In genomic region chr9:44069252-44069651, GRCm38 (mm10) we compare ENCODE assay signal across 24 mouse cellular contexts. TPM values are rescaled to one million over a fixed set of nuclear protein-coding genes. Genes with fewer than 3 reads are reported as not detected.
DNase-seq lines count a peak whose midpoint lies in the region; ATAC-seq and TF ChIP-seq lines count a peak whose summit lies in the region.
"Had no signal": no experiment of that assay in that cellular context is flagged by ENCODE, and none has a peak within 500 bp of the region (broad histone marks: within the 10 kb centered on the region; RNA-seq: fewer than 3 reads in every experiment).

No protein-coding gene starts in this region.

- H3K4me1 ChIP-seq in embryonic facial prominence, embryonic 14.5 days (ENCODE audit: control insufficient read depth, insufficient read depth, low read length): peaks cover 25% of the 10 kb centered on the region
- H3K4me1 ChIP-seq in embryonic facial prominence, embryonic 10.5 days: peaks cover 64% of the 10 kb centered on the region
- peaks cover 66% of the 10 kb centered on the region for H3K4me1 ChIP-seq in hindbrain, embryonic 10.5 days (replicated peaks)
- H3K4me1 ChIP-seq in hindbrain, embryonic 16.5 days (ENCODE audit: control insufficient read depth, insufficient read depth, low read depth, low read length): no peaks in the 10 kb centered on the region
- peaks cover 45% of the 10 kb centered on the region for H3K4me1 ChIP-seq in heart, embryonic 11.5 days (ENCODE audit: control insufficient read depth, insufficient read depth, low read length)
- peaks cover 41% of the 10 kb centered on the region for H3K4me1 ChIP-seq in heart, postnatal 0 days (ENCODE audit: control insufficient read depth, insufficient read depth)

- H3K36me3 ChIP-seq in embryonic facial prominence, embryonic 14.5 days (ENCODE audit: control insufficient read depth, insufficient read depth, low read length): no peaks in the 10 kb centered on the region
- no peaks in the 10 kb centered on the region for H3K36me3 ChIP-seq in embryonic facial prominence, embryonic 10.5 days (replicated peaks)
- H3K36me3 ChIP-seq in hindbrain, embryonic 10.5 days: no peaks in the 10 kb centered on the region
- no peaks in the 10 kb centered on the region for H3K36me3 ChIP-seq in hindbrain, embryonic 16.5 days (ENCODE audit: control insufficient read depth, insufficient read depth, low read length)
- H3K36me3 ChIP-seq in heart, embryonic 11.5 days (ENCODE audit: control insufficient read depth, insufficient read depth, low read length): no peaks in the 10 kb centered on the region
- no peaks in the 10 kb centered on the region; the same call in 1 of the 2 replicates for H3K36me3 ChIP-seq in heart, postnatal 0 days (replicated peaks; ENCODE audit: control insufficient read depth, insufficient read depth, low read length)
- H3K36me3 ChIP-seq: midbrain, embryonic 13.5 days; neural tube, embryonic 15.5 days had no signal

- H3K4me2 ChIP-seq in embryonic facial prominence, embryonic 14.5 days (ENCODE audit: low read depth, low read length): no peak overlapping the region
- no peak overlapping the region for H3K4me2 ChIP-seq in hindbrain, embryonic 16.5 days (ENCODE audit: low read length)
- H3K4me2 ChIP-seq in heart, embryonic 11.5 days: peak overlapping the region; percentile 59
- H3K4me2 ChIP-seq in heart, postnatal 0 days (ENCODE audit: low read depth, low read length): peak overlapping the region; percentile 70
- H3K4me2 ChIP-seq: hindbrain, embryonic 14.5 days; lung, embryonic 14.5 days; midbrain, embryonic 13.5 days; neural tube, embryonic 15.5 days had no signal

- H3K27ac ChIP-seq in embryonic facial prominence, embryonic 14.5 days (replicated peaks; ENCODE audit: low read depth, low read length): no peak overlapping the region
- H3K27ac ChIP-seq in embryonic facial prominence, embryonic 10.5 days (replicated peaks): no peak overlapping the region
- H3K27ac ChIP-seq in hindbrain, embryonic 10.5 days: peak overlapping the region; percentile 56; the same call in 1 of the 2 replicates
- no peak overlapping the region for H3K27ac ChIP-seq in hindbrain, embryonic 16.5 days (ENCODE audit: low read depth, low read length)
- peak overlapping the region; percentile 88 for H3K27ac ChIP-seq in heart, embryonic 11.5 days (ENCODE audit: low read depth, low read length)
- peak overlapping the region; percentile 91 for H3K27ac ChIP-seq in heart, postnatal 0 days (ENCODE audit: low read depth)
- no peak overlapping the region for H3K27ac ChIP-seq in layer of hippocampus, adult 2 months
- H3K27ac ChIP-seq: hindbrain, embryonic 14.5 days; midbrain, embryonic 13.5 days; neural tube, embryonic 15.5 days had no signal

- no peak overlapping the region for H3K4me3 ChIP-seq in embryonic facial prominence, embryonic 14.5 days (ENCODE audit: low read depth, low read length)
- no peak overlapping the region for H3K4me3 ChIP-seq in embryonic facial prominence, embryonic 10.5 days
- H3K4me3 ChIP-seq in hindbrain, embryonic 10.5 days: no peak overlapping the region
- no peak overlapping the region for H3K4me3 ChIP-seq in hindbrain, embryonic 16.5 days (ENCODE audit: low read length)
- H3K4me3 ChIP-seq in heart, embryonic 11.5 days (ENCODE audit: low read depth, low read length): peak overlapping the region; percentile 44
- peak overlapping the region; percentile 48 for H3K4me3 ChIP-seq in heart, postnatal 0 days (ENCODE audit: low read depth, low read length)
- H3K4me3 ChIP-seq in layer of hippocampus, adult 2 months: no peak overlapping the region
- H3K4me3 ChIP-seq: erythroblast, embryonic 14.5 days; midbrain, embryonic 13.5 days; neural tube, embryonic 15.5 days had no signal

- 0 out of 2 replicates have a peak overlapping the region, but pooled peaks have one; percentile 6 for H3K9ac ChIP-seq in embryonic facial prominence, embryonic 14.5 days (ENCODE audit: low read depth, low read length)
- no peak overlapping the region for H3K9ac ChIP-seq in hindbrain, embryonic 16.5 days (ENCODE audit: low read depth, low read length)
- H3K9ac ChIP-seq in heart, embryonic 11.5 days (ENCODE audit: low read depth, low read length): peak overlapping the region; percentile 77
- peak overlapping the region; percentile 70 for H3K9ac ChIP-seq in heart, postnatal 0 days (replicated peaks; ENCODE audit: low read depth, low read length)
- H3K9ac ChIP-seq: hindbrain, embryonic 14.5 days; lung, embryonic 14.5 days; midbrain, embryonic 13.5 days; neural tube, embryonic 15.5 days had no signal

- H3K9me3 ChIP-seq in embryonic facial prominence, embryonic 14.5 days (ENCODE audit: control insufficient read depth, low read length): no peaks in the 10 kb centered on the region
- H3K9me3 ChIP-seq in embryonic facial prominence, embryonic 10.5 days: no peaks in the 10 kb centered on the region
- no peaks in the 10 kb centered on the region for H3K9me3 ChIP-seq in hindbrain, embryonic 10.5 days
- no peaks in the 10 kb centered on the region for H3K9me3 ChIP-seq in hindbrain, embryonic 16.5 days (ENCODE audit: control insufficient read depth, low read length)
- no peaks in the 10 kb centered on the region for H3K9me3 ChIP-seq in heart, embryonic 11.5 days (replicated peaks; ENCODE audit: control insufficient read depth, low read length)
- H3K9me3 ChIP-seq in heart, postnatal 0 days (replicated peaks; ENCODE audit: control insufficient read depth, low read length): no peaks in the 10 kb centered on the region
- H3K9me3 ChIP-seq: midbrain, embryonic 13.5 days; neural tube, embryonic 15.5 days had no signal

- no peak for ATAC-seq in embryonic facial prominence, embryonic 14.5 days (ENCODE audit: low read depth)
- ATAC-seq in hindbrain, embryonic 16.5 days: no peak
- no peak for ATAC-seq in heart, embryonic 11.5 days (replicated peaks; ENCODE audit: insufficient number of reproducible peaks, low FRiP score, low TSS enrichment)
- peak; percentile 9; the same call in 1 of the 2 replicates for ATAC-seq in heart, postnatal 0 days (ENCODE audit: insufficient read depth, low read depth)
- ATAC-seq in granulocyte monocyte progenitor cell, adult 5-6 weeks (replicated peaks; ENCODE audit: poor library complexity, severe bottlenecking): no peak
- ATAC-seq: forebrain, embryonic 16.5 days; intestine, embryonic 16.5 days; midbrain, embryonic 13.5 days had no signal

- no peak for TF ChIP-seq CTCF in heart, postnatal 0 days (IDR thresholded peaks at IDR 0.05; ENCODE audit: low read depth)
- no peak for TF ChIP-seq CTCF in layer of hippocampus, adult 2 months (conservative IDR thresholded peaks at IDR 0.05)

- TF ChIP-seq EP300 in heart, postnatal 0 days (IDR thresholded peaks at IDR 0.05; ENCODE audit: low read depth): peak; percentile 61; the same call in 1 of the 2 replicates

- no peaks in the 10 kb centered on the region for H3K27me3 ChIP-seq in embryonic facial prominence, embryonic 14.5 days (replicated peaks; ENCODE audit: control insufficient read depth, insufficient read depth, low read length)
- peaks cover 11% of the 10 kb centered on the region; the same call in 1 of the 2 replicates for H3K27me3 ChIP-seq in embryonic facial prominence, embryonic 10.5 days (replicated peaks; ENCODE audit: low read depth, poor library complexity, severe bottlenecking)
- H3K27me3 ChIP-seq in hindbrain, embryonic 10.5 days (ENCODE audit: insufficient read depth, poor library complexity, severe bottlenecking): peaks cover 31% of the 10 kb centered on the region
- no peaks in the 10 kb centered on the region for H3K27me3 ChIP-seq in hindbrain, embryonic 16.5 days (replicated peaks; ENCODE audit: control insufficient read depth, insufficient read depth, low read length)
- no peaks in the 10 kb centered on the region for H3K27me3 ChIP-seq in heart, embryonic 11.5 days (ENCODE audit: control insufficient read depth, insufficient read depth, low read length)
- H3K27me3 ChIP-seq in heart, postnatal 0 days (ENCODE audit: control insufficient read depth, insufficient read depth, low read length): no peaks in the 10 kb centered on the region

- 11% methylated on average over 7 of the region's 7 CpGs for WGBS in embryonic facial prominence, embryonic 14.5 days
- 12% methylated on average over 7 of the region's 7 CpGs for WGBS in embryonic facial prominence, embryonic 10.5 days
- WGBS in hindbrain, embryonic 10.5 days: 34% methylated on average over 7 of the region's 7 CpGs
- 48% methylated on average over 7 of the region's 7 CpGs for WGBS in hindbrain, embryonic 16.5 days
- 4% methylated on average over 7 of the region's 7 CpGs for WGBS in heart, embryonic 11.5 days (ENCODE audit: insufficient replicate concordance)
- 13% methylated on average over 7 of the region's 7 CpGs for WGBS in heart, postnatal 0 days

- DNase-seq in embryonic facial prominence, embryonic 14.5 days (ENCODE audit: low spot score): no peak
- no peak for DNase-seq in embryonic facial prominence, embryonic 10.5 days (ENCODE audit: low spot score)
- no peak for DNase-seq in hindbrain, embryonic 10.5 days (ENCODE audit: low spot score)
- DNase-seq in heart, postnatal 0 days (ENCODE audit: low spot score): peak; percentile 55
- no peak for DNase-seq in layer of hippocampus, adult 2 months (ENCODE audit: low spot score in 2 of 2)
- DNase-seq: adrenal gland, postnatal 10 days; B cell, adult 2 months; cerebellum, adult 8-10 months; kidney, postnatal 10 days; left cerebral cortex, postnatal 4 days; lung, embryonic 14.5 days; lung, postnatal 4 days; thymus, adult 18-20 months had no signal

RNA-seq across cellular contexts. Expression of gene Usp2, which starts 2.4 kb away (rescaled TPM):
- 22.8 and 39.4 TPM in 2 replicates for polyA plus RNA-seq in embryonic facial prominence, embryonic 14.5 days (2014; fragmentation: Nextera tagmentation; extraction: Ambion mirVana)
- polyA plus RNA-seq in embryonic facial prominence, embryonic 10.5 days (2016; fragmentation: Nextera tagmentation; extraction: Ambion mirVana): 10.7 and 12.0 TPM in 2 replicates
- polyA plus RNA-seq in hindbrain, embryonic 10.5 days (2016; fragmentation: Nextera tagmentation; extraction: Ambion mirVana): 13.5 and 14.3 TPM in 2 replicates
- 12.8 and 18.6 TPM in 2 replicates for polyA plus RNA-seq in hindbrain, embryonic 16.5 days (2015; fragmentation: Nextera tagmentation; extraction: Ambion mirVana)
- polyA plus RNA-seq in heart, embryonic 11.5 days (2014; fragmentation: Nextera tagmentation; extraction: Ambion mirVana): 51.3 and 53.8 TPM in 2 replicates
- 44.9 and 48.6 TPM in 2 replicates for total RNA-seq in heart, postnatal 0 days (2014; rRNA removed; ENCODE audit: low replicate concordance)
- polyA plus RNA-seq in heart, postnatal 0 days (2015; fragmentation: Nextera tagmentation; extraction: Ambion mirVana): 114 and 121 TPM in 2 replicates
- 10 to 100 TPM; 79.2 to 82.4 TPM for total RNA-seq in layer of hippocampus, adult 2 months (2021)
- 3.6 and 12.0 TPM in 2 replicates for total RNA-seq in granulocyte monocyte progenitor cell, adult 5-6 weeks (2014; fragmentation: Nextera tagmentation)
- 1.2 and 3.1 TPM in 2 replicates for total RNA-seq in granulocyte monocyte progenitor cell, adult 5-6 weeks (2017)
- polyA plus RNA-seq: erythroblast, embryonic 14.5 days had no signal

RNA-seq across cellular contexts. Expression of gene Thy1, which starts 26.1 kb away (rescaled TPM):
- 11.4 and 19.6 TPM in 2 replicates for polyA plus RNA-seq in embryonic facial prominence, embryonic 14.5 days (2014; fragmentation: Nextera tagmentation; extraction: Ambion mirVana)
- 0.39 and 0.41 TPM in 2 replicates for polyA plus RNA-seq in embryonic facial prominence, embryonic 10.5 days (2016; fragmentation: Nextera tagmentation; extraction: Ambion mirVana)
- polyA plus RNA-seq in hindbrain, embryonic 10.5 days (2016; fragmentation: Nextera tagmentation; extraction: Ambion mirVana): 0.14 TPM in 1 of 2 replicates, not detected in the other
- polyA plus RNA-seq in hindbrain, embryonic 16.5 days (2015; fragmentation: Nextera tagmentation; extraction: Ambion mirVana): 10.2 and 18.7 TPM in 2 replicates
- 0.86 and 0.90 TPM in 2 replicates for polyA plus RNA-seq in heart, embryonic 11.5 days (2014; fragmentation: Nextera tagmentation; extraction: Ambion mirVana)
- 6.3 and 12.5 TPM in 2 replicates for total RNA-seq in heart, postnatal 0 days (2014; rRNA removed; ENCODE audit: low replicate concordance)
- 3.6 and 4.4 TPM in 2 replicates for polyA plus RNA-seq in heart, postnatal 0 days (2015; fragmentation: Nextera tagmentation; extraction: Ambion mirVana)
- total RNA-seq in layer of hippocampus, adult 2 months (2021): 100 to 1,000 TPM; 854 to 892 TPM
- total RNA-seq in granulocyte monocyte progenitor cell, adult 5-6 weeks (2014; fragmentation: Nextera tagmentation): 3.3 TPM in 1 of 2 replicates, not detected in the other
- not detected in 2 replicates for total RNA-seq in granulocyte monocyte progenitor cell, adult 5-6 weeks (2017)
- polyA plus RNA-seq: erythroblast, embryonic 14.5 days had no signal

RNA-seq across cellular contexts. Expression of gene Mfrp, which starts 32.3 kb away (rescaled TPM):
- not detected in 2 replicates for polyA plus RNA-seq in embryonic facial prominence, embryonic 14.5 days (2014; fragmentation: Nextera tagmentation; extraction: Ambion mirVana)
- 0.09 and 0.12 TPM in 2 replicates for polyA plus RNA-seq in embryonic facial prominence, embryonic 10.5 days (2016; fragmentation: Nextera tagmentation; extraction: Ambion mirVana)
- 0.14 and 0.30 TPM in 2 replicates for polyA plus RNA-seq in hindbrain, embryonic 10.5 days (2016; fragmentation: Nextera tagmentation; extraction: Ambion mirVana)
- polyA plus RNA-seq in hindbrain, embryonic 16.5 days (2015; fragmentation: Nextera tagmentation; extraction: Ambion mirVana): 0.20 and 0.31 TPM in 2 replicates
- 0.16 TPM in 1 of 2 replicates, not detected in the other for polyA plus RNA-seq in heart, embryonic 11.5 days (2014; fragmentation: Nextera tagmentation; extraction: Ambion mirVana)
- not detected in 2 replicates for total RNA-seq in heart, postnatal 0 days (2014; rRNA removed; ENCODE audit: low replicate concordance)
- not detected in 2 replicates for polyA plus RNA-seq in heart, postnatal 0 days (2015; fragmentation: Nextera tagmentation; extraction: Ambion mirVana)
- 1 to 10 TPM in 1 of 2 experiments, not detected in 1; 1.3 TPM for total RNA-seq in layer of hippocampus, adult 2 months (2021)
- not detected in 2 replicates for total RNA-seq in granulocyte monocyte progenitor cell, adult 5-6 weeks (2014; fragmentation: Nextera tagmentation)
- total RNA-seq in granulocyte monocyte progenitor cell, adult 5-6 weeks (2017): 0.15 TPM in 1 of 2 replicates, not detected in the other
- total RNA-seq: gastrocnemius, adult 8-10 months; left cerebral cortex, postnatal 4 days; liver, adult 2 months had no signal
- polyA plus RNA-seq: erythroblast, embryonic 14.5 days; forebrain, embryonic 16.5 days; liver, adult 2 months had no signal

RNA-seq across cellular contexts. Expression of gene C1qtnf5, which starts 37.8 kb away (rescaled TPM):
- polyA plus RNA-seq in embryonic facial prominence, embryonic 14.5 days (2014; fragmentation: Nextera tagmentation; extraction: Ambion mirVana): 4.8 and 5.2 TPM in 2 replicates
- 0.27 and 0.75 TPM in 2 replicates for polyA plus RNA-seq in embryonic facial prominence, embryonic 10.5 days (2016; fragmentation: Nextera tagmentation; extraction: Ambion mirVana)
- polyA plus RNA-seq in hindbrain, embryonic 10.5 days (2016; fragmentation: Nextera tagmentation; extraction: Ambion mirVana): 0.31 and 1.1 TPM in 2 replicates
- polyA plus RNA-seq in hindbrain, embryonic 16.5 days (2015; fragmentation: Nextera tagmentation; extraction: Ambion mirVana): 8.5 and 9.5 TPM in 2 replicates
- polyA plus RNA-seq in heart, embryonic 11.5 days (2014; fragmentation: Nextera tagmentation; extraction: Ambion mirVana): 0.43 and 1.2 TPM in 2 replicates
- 9.0 TPM in 2 replicates for total RNA-seq in heart, postnatal 0 days (2014; rRNA removed; ENCODE audit: low replicate concordance)
- polyA plus RNA-seq in heart, postnatal 0 days (2015; fragmentation: Nextera tagmentation; extraction: Ambion mirVana): 4.1 and 4.5 TPM in 2 replicates
- total RNA-seq in layer of hippocampus, adult 2 months (2021): 10 to 100 TPM; 12.3 to 14.4 TPM
- total RNA-seq in granulocyte monocyte progenitor cell, adult 5-6 weeks (2014; fragmentation: Nextera tagmentation): not detected in 2 replicates
- total RNA-seq in granulocyte monocyte progenitor cell, adult 5-6 weeks (2017): not detected in 2 replicates

RNA-seq across cellular contexts. Expression of gene Gm49380, which starts 44.0 kb away (rescaled TPM):
- polyA plus RNA-seq in embryonic facial prominence, embryonic 14.5 days (2014; fragmentation: Nextera tagmentation; extraction: Ambion mirVana): 0.22 and 0.35 TPM in 2 replicates
- 0.31 and 0.49 TPM in 2 replicates for polyA plus RNA-seq in embryonic facial prominence, embryonic 10.5 days (2016; fragmentation: Nextera tagmentation; extraction: Ambion mirVana)
- 0.22 and 0.75 TPM in 2 replicates for polyA plus RNA-seq in hindbrain, embryonic 10.5 days (2016; fragmentation: Nextera tagmentation; extraction: Ambion mirVana)
- 0.14 and 0.24 TPM in 2 replicates for polyA plus RNA-seq in hindbrain, embryonic 16.5 days (2015; fragmentation: Nextera tagmentation; extraction: Ambion mirVana)
- 0.28 TPM in 1 of 2 replicates, not detected in the other for polyA plus RNA-seq in heart, embryonic 11.5 days (2014; fragmentation: Nextera tagmentation; extraction: Ambion mirVana)
- not detected in 2 replicates for total RNA-seq in heart, postnatal 0 days (2014; rRNA removed; ENCODE audit: low replicate concordance)
- 0.10 TPM in 1 of 2 replicates, not detected in the other for polyA plus RNA-seq in heart, postnatal 0 days (2015; fragmentation: Nextera tagmentation; extraction: Ambion mirVana)
- under 1 TPM; 0.27 to 0.38 TPM for total RNA-seq in layer of hippocampus, adult 2 months (2021)
- total RNA-seq in granulocyte monocyte progenitor cell, adult 5-6 weeks (2014; fragmentation: Nextera tagmentation): not detected in 2 replicates
- not detected in 2 replicates for total RNA-seq in granulocyte monocyte progenitor cell, adult 5-6 weeks (2017)
- polyA plus RNA-seq: erythroblast, embryonic 14.5 days; liver, adult 2 months had no signal

Comparison
In these comparisons a context has a peak if more than half of its experiments do, and no peak if none do; other contexts are left out.
1. H3K27ac ChIP-seq: peak in hindbrain, embryonic 10.5 days (single experiment), heart, embryonic 11.5 days (single experiment) and heart, postnatal 0 days (single experiment); none in embryonic facial prominence, embryonic 14.5 days (single experiment), embryonic facial prominence, embryonic 10.5 days (single experiment), hindbrain, embryonic 16.5 days (single experiment) and layer of hippocampus, adult 2 months (single experiment).
2. H3K4me2 ChIP-seq: peak in heart, embryonic 11.5 days (single experiment) and heart, postnatal 0 days (single experiment); none in embryonic facial prominence, embryonic 14.5 days (single experiment) and hindbrain, embryonic 16.5 days (single experiment).
3. H3K4me3 ChIP-seq: peak in heart, embryonic 11.5 days (single experiment) and heart, postnatal 0 days (single experiment); none in embryonic facial prominence, embryonic 14.5 days (single experiment), embryonic facial prominence, embryonic 10.5 days (single experiment), hindbrain, embryonic 10.5 days (single experiment), hindbrain, embryonic 16.5 days (single experiment) and layer of hippocampus, adult 2 months (single experiment).